Mouse (Mus musculus) ovary, postnatal 14 days (tissue): ENCODE measurements at regions not wholly inside any gene's neighbourhood (a gene's known extent, or its start where the extent isn't known, plus 50 kb on each side); places are given as distances from the start of the nearest gene placed in this dataset.

Source experiments
- DNase-seq: peaks from one replicate; pipeline ENCODE4 v3.0.0; 2022; ENCODE audit warnings: low spot score

DNA sequence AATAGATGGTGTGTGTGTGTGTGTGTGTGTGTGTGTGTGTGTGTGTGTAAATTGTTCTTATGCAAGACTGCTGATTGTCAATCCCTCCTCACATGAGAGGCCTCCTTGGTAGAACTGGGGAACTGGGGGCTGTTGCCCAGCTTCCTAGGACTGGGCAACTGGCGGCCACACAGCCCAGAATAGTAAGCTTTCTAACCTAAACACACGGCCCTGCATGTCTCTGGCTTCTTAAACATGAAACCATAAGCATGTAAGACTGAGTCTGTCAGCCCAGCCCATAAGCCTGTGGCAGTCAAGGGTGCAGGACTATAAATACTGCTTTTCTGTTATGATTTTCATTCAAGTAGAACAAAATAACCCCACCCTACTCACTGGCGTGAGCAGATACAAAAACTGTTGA is 60.7 kb downstream of the Ifng start:
- no peak for DNase-seq

DNA sequence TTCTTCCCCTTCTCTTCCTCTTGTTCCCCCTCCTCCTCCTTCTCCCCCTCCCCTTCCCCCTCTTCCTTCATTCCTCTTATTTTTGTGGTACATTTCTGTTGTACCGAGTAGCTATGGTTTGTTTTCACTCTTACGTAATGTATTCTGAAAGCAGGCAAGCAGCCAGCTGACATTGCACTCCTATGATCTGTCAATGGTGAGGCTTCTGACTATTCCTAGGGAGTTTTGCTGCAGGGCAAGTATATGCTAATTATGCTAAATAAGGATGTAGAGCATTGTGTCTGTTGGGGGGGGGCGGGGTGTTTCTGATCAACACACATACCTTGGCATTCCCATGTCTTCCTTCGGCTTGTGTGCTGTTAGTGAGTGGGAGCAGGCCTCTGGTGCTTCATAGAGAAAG is 64.0 kb downstream of the Ifng start:
- DNase-seq: no peak

DNA sequence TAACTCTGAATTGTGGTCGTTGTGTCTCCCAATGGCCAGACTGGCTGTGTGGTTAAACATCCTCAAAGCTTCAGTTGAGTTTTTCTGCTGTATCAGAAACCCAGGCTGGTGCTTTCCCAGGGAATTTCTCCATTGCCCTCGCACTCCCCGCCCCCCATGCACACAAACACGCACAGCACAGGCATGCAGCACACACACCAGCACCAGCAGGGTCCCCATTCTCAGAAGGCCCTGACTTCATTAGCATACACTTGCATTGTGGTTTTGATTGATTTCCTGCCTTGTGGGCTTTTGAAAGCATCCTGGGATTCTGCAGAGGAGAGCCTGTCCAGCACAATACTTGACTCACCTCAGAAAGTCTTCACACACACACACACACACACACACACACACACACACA is 65.3 kb downstream of the Ifng start:
- no peak for DNase-seq

DNA sequence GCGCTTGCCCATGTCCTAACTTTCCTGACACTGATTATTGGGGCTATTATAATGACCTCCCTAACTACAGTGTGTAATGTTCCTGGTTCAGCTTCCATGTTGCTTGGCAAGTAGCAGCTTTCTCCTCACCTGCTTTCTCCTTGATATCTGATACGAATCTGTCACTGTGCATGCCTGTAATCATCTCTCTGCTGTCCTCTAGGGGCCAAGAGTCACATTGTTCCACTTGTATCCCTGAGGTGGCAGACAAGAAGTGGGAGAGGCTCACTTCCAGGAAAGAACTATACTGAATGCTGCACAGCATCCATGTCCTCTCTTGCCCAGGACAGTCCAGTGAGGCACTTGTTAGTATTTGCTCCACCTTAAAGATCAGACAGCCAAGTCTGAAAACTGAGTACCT is 66.8 kb downstream of the Ifng start:
- peak; percentile 3 for DNase-seq

DNA sequence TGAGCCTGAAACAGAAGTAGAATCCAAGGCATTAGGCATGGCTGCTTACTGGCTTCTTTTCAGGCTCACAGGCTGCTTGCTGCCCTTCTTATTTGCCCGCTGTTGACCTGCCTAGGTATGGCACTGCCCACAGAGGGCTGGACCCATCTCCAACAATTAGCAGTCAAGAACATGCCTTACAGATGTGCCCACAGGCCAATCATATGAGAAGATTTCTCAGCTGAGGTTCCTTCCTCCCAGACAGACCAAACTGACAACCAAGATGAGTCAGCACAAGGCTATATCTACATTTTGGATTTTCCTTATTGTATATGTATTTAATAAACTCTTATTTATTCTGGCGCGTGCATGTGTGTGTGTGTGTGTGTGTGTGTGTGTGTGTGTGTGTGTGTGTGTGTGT is 76.0 kb downstream of the Ifng start:
- DNase-seq: no peak

DNA sequence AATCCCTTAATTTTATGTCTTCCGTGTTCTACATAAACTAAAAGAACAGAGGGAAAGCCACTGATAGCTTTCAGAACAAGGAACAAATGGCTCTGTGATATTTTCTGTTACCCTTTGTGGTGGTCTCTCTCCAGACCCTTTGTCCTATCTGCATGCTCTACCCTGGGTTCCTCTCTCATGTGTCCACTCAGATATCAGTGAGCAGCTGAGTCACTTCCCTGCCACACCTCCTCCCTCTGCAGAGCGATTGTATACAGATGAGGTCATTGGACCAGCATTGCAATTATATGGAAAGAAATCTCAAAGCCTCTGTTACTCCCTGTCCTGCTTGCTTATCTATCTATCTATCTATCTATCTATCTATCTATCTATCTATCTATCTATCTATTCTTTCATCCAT is 77.1 kb downstream of the Ifng start:
- no peak for DNase-seq

DNA sequence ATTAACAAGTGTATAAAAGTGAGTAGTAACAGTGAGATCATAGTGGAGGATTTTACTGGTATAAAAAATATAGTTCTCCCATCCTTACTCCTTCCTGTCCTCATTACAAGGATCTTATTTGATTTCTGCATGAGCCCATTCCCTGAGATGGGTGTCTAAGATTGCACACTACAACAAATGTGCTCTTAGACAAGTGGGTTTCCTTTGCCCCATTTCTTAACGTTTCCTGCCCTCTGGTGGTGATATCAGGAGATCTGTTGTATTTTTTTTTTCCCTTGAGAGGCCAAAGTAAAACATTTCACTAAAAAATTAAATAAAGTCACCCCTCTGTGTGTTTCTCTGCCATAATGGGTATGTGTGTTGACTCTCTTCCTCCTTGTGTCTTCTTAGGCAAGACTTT is 105.1 kb downstream of the Ifng start:
- DNase-seq: no peak

DNA sequence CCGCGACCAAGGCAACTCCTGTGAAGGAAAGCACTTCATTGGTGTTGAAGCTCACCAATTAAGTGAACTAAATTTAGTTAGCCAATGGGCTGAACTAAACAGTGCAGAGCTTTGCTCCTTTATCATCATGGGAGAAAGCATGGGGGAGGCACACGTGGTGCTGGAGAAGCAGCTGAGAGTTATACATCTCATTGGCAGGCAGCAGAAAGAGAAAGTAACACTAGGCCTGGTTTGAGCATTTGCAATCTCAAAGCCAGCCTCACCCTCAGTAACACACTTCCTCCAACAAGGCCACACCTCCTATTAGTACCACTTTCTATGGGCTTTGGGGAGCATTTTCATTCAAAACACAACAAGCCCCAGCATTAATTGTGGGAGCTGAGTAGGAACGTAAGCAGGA is 109.4 kb downstream of the Ifng start:
- no peak for DNase-seq

DNA sequence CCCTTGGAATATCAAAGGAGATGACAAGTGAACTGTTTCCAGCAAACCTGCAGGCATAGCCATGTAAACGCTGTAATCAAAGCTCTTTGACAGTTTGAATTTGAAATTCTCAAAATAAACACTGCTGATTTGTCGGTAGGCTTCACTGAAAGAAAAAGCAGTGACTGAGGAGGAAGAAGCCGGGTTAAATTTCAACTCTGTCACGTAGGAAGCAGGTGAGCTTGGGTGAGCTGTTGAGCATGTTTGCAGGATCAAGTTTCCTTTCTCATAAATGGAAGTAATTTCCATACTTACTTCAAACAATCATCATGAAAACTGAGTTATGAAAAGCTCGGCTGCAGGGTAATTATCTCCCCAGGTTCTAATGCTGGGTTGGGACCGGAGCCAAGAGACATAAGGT is 118.0 kb downstream of the Ifng start:
- DNase-seq: no peak

DNA sequence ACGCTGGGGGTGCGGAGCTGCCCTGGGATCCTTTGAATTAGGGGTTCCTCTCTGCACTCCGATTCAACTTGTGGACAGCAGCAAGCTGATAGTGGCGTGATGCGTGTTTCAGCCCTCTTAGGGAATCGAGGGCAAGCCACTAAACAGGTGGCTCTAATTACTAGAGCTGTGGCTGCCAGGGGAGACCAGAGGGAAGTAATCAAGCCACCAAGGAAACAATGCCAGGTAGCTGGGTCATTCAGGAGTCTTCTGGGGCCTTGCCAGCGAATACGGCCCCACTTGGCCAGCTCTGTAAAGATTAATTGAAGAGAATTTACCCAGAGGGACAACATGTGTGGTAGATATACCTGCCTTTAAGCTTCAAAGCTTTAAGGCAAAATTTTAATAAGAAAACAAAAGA is 123.2 kb downstream of the Ifng start:
- peak; percentile 11 for DNase-seq

DNA sequence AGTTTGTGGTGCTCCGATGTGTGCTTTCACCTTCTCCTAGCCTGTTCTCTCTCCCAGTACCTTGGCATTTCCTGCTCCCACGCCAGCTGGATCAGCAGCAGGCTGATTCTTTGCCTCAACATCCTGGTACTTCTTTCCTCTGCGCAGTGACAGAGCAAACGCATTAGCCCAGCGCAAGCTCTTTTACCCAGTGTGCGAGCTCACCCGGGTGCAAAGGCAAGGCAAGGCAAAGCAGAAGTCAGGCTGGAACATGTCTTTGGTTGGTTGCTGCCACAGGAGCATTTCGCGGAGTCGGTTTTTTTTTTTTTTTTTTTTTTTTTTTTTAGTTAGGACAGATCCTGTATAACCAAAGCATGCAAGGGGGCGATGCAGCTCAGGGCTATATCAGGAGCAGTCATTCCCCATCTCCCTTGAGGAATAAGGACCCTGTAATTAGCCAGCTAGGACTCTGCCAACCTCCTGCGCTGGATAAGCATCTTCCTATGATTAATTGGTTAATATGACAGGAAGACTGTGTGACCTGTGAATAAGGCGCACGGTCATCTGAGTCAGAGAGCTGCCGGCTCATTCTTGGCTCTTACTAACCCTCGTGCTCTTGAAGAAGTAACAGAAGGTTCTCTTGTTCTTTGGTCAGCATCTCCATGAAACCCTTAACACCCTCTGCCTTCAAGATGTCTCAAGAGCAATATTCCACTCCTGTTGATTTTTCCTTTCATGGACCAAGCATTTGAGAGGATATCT is 123.9 kb downstream of the Ifng start:
- no peak for DNase-seq

DNA sequence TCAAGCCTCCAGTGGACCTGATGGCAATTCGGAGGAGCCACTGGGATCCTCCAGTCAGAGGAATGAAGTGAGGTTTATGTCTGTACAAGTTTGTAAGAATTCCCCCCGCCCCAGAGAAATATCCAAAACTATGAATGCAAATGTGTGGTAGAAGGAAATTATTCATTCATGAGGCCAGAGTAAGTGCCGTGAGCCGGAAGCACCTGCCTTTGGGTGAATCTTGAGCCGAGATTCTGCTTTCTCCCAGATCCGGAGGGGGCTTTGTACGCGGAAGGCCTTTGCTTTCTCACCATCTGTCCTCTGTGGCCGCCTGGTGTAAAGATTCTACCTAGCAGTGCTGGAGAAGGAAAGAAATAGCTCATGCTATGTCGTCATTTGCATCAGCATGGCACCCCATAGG is 127.8 kb downstream of the Ifng start:
- no peak for DNase-seq

DNA sequence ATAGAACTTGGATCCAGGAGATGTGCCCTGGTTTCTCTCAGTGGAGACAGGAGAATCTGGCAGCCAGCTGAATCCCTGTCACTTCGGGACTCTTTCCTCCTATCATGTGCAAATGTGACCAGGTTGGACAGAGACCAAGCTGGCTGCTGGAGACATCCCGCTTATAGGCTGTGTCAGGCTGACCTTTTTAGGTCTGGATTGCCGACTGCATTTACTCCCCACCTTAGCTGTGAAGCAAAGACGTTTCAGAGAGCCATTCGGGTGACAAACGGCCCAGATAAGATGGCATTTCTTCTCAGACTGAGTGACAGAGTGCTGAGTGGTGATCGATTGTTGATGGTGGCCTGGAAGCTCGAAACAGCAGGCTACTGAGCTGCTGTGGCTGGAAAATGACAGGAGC is 128.6 kb downstream of the Ifng start:
- no peak for DNase-seq

DNA sequence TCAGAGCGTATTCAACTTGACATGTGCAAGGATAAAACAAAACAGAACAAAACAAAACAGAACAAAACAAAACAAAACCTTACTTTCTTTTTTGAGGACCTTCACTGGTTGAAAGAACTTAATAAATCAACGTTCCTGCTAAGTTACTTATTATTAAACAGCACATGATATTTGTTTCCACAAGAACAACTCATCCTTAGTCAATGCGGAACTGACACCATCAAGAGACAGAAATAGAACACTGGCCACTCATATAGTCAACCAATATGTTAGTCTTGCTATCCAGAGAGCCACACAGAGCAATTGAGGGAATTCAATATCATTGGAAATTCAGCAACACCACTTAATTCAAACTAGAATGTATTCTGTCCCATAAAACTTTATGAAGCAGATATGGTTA is 132.4 kb downstream of the Ifng start:
- no peak for DNase-seq

DNA sequence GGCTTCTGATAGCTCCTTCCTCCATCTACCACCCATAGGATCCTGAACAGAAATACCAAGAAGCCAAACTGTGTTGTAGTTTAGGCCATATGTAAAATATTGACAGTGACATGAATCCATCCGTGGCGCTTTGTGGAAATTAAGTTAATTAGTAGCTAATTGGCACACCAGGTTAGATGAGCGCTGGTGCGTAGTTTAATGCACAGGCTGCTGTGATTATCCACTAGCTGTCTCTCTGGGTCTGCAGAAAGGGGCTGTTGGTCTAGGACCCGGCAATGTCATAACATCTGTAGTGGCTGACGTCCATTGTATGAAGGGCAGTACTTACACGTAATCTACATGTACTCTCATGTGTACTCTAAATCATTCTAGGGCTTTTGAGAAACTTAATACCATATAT is 134.7 kb downstream of the Ifng start:
- DNase-seq: no peak

DNA sequence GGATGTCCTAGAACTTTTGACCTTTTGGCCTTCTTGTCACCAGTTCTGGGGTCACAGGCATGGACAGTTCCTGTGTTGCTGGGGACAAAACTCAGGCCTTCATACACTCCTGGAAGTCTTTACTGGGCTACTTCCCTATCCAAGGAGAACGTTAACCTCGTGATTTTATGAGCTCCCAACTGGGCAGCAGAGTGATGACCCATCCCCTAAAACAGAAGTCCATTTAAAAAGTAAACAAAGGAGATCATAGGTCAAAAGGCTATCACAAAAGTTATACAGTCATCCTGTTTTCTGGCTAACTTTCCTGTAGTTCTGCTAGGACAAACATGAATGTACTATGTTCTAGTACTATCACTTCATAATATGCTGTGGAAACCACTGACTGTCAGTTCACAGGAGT is 140.5 kb downstream of the Ifng start:
- no peak for DNase-seq

DNA sequence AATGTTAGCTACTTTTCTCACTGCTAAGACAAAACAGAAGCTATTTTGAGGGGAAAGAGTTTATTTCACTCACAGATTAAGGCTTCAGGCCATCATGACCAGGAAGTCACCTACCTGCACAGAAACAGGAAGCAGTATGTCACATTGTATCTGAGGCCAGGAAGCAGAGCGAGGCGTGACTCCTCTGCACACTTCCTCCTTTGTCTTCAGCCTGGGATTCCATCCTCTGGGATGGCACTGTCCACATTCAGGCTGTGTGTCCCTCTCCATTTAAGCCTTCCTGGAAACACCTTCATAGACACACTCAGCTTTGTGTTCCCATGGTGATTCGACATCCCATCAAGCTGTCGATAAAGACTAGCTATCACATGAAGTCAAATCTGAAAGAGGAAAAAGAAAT is 145.0 kb downstream of the Ifng start:
- DNase-seq: no peak

DNA sequence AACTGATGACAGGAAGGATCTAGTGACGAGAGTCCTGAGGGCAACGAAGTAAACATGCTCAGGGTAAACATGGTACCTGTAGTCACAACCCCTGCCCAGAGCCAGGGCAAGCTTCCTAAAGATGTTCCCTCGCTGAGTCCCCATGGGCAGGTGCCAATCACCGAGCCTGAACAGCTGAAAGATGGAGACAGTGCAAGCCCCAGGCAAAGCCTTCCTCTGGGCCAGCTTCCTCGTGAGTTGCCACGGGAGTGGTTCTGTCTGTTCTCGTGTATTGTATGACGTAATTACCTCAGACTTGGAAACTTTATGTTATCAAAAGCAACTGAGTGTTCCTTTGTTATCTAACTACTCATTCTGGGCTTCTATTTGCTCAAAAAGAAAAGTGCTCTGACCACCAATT is 147.4 kb downstream of the Ifng start:
- DNase-seq: no peak

DNA sequence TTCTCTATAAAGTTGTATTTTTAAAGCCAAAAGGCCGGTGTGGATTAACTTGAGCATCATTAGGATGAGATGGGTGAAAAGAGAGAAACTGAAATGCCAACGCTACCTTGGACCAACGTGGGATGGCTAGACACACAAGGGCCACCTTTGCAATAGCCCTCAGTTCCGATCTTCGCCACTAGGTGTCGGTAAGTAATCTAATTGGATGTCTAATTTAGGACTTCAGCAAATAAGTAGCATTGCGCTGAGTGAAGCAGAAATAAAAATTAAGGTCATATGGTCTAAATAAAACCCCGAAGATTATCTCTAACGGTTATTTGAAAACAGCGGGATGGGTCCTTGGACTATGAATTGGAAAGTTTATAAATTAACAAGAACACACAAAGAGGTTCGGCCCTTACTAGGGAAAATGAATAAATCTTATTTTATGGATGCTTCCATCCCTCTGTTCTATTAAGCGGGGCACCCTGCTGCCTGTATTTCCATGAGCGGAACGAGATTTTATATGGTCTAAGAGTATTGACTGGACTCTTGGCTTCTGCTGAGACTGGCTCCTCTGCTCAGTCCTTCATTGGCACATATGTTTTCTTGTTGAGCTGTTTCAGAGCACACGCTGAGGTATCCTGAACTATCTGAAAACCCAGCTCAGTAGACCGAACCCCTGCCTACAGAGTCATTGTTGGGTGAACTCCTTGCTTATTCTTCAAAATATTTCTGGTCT is 152.0 kb downstream of the Ifng start:
- DNase-seq: peak; percentile 82

DNA sequence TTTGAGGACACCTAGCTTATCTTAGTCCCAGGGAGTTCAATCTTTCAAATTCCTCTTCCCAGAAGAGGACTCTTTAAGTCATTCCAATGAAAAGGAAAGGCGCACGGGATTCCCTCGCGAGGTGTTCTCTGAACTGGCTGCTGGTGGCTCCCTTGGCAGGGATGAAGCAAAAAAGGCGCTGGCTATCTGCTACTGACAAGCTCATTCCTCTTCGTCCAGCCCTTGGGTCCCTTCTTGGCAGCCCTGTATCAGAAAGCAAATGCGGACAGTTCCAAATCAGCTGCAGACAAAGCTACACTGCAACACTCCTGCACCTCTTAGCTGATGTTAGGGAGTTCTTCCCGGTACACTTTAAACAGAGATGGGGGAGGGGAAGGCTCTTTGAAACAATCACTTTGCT is 155.4 kb downstream of the Ifng start:
- DNase-seq: peak; percentile 3

DNA sequence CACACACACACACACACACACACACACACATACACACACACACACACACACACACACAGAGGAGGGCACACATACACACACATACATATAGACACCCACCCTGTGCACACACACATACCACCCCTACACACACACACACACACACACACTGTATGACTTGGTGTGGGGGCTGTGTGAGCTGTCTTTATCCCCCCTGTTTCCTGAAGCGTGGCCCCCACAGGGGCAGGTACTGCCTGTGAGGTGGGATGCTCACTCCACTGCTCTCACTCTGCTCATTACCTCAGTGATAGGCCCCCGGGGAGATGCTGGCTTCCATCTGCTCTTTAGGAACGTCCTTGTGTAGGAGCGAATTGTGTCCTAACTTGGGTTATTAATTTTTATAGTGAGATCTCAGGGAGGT is 157.7 kb downstream of the Ifng start:
- no peak for DNase-seq

DNA sequence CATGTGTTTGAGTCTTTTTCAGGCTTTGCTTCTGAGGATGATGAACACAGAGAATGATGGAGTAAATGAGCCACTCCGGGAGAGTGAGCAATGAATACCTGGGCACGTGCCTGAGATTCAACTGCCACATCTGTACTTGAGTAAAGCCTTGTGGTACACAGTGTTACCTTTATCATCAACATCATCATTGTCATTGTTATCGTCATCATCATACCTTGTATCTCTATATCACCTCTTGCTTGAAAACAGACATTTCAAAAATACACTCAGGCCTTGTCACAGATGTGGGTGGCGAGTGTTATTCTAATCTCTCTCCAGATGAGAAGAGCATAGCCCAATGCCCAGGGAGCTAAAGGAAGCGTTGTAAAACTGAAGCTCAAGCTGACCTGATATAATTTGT is 158.4 kb downstream of the Ifng start:
- DNase-seq: no peak

DNA sequence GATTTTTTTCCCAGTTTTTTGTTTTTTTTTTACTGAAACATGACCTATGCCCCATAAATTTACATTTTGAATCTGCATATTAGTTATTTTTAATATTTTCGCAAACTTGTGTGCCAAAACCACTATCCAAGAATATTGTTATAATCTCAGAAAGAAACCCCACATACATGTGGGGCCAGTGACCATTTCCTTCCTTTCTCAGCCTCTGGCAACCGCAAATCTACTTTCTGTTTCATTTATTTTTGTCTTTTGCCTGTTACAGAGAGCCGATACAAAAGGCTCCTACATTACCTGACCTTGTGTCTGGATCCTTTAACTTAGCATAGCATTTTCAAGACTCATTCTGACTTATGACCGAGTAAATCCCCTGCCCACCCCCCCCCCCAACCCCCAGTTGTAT is 158.8 kb downstream of the Ifng start:
- no peak for DNase-seq

DNA sequence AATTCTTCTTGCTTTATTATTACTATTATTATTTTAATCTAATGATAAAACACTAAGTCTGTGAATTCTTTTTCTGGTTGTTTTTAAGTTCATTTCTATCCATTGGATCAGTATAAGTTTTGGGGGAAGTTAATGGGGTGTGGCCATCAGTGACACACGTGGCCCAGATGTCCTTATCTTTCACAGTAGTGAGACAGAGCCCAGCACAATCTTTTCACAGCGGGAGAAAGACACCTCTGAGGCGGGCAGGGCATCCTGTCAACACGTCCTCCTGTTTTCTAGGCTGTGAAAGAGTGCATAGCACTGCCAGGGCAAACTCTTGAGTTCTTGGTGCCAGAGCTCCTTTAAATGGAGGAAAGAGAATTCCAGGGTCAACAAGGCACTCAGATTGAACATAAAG is 162.1 kb downstream of the Ifng start:
- no peak for DNase-seq
